Mouse (Mus musculus) hindbrain, embryonic 14.5 days (tissue): ENCODE measurements around the gene Klk1b4. TPM values are rescaled to one million over a fixed set of nuclear protein-coding genes. Genes with fewer than 3 reads are reported as not detected.
"Not testable (repeated sequence)": the region's sequence is repeated elsewhere in the genome, so short reads cannot be mapped to it uniquely, and the experiment has no call there.

ENCODE experiments used
- ATAC-seq: fragments of 200-750 bp; cut with Nextera tagmentation; 2 replicates; pipeline ENCODE4 v1.8.0; 2017; ENCODE audit warnings: moderate number of reproducible peaks, mild to moderate bottlenecking, moderate TSS enrichment, moderate library complexity; ENCODE audit not compliant: low FRiP score
- DNase-seq: peaks from one replicate; pipeline ENCODE4 v3.0.0-alpha.2; 2015; ENCODE audit warnings: low spot score
- H3K27ac ChIP-seq: fragments of 300-500 bp; sonication (generic); 2 replicates; pipeline ENCODE4 v1.5.1; 2014; ENCODE audit warnings: mild to moderate bottlenecking, moderate library complexity
- H3K27me3 ChIP-seq: fragments of 300-500 bp; sonication (generic); 2 replicates; pipeline ENCODE4 v1.6.1; 2014; ENCODE audit warnings: mild to moderate bottlenecking, low read length, mixed read lengths; ENCODE audit not compliant: control insufficient read depth, insufficient read depth
- H3K36me3 ChIP-seq: fragments of 300-500 bp; sonication (generic); replicated peaks from 2 replicates; pipeline ENCODE4 v1.6.1; 2014; ENCODE audit not compliant: control insufficient read depth, insufficient read depth
- H3K4me1 ChIP-seq: fragments of 300-500 bp; sonication (generic); replicated peaks from 2 replicates; pipeline ENCODE4 v1.6.1; 2014; ENCODE audit warnings: antibody characterized with exemption, low read length, mixed read lengths; ENCODE audit not compliant: control insufficient read depth, insufficient read depth
- H3K4me2 ChIP-seq: fragments of 300-500 bp; sonication (generic); replicated peaks from 2 replicates; pipeline ENCODE4 v1.6.1; 2014; ENCODE audit warnings: mild to moderate bottlenecking, moderate library complexity
- H3K4me3 ChIP-seq: fragments of 300-500 bp; sonication (generic); replicated peaks from 2 replicates; pipeline ENCODE4 v1.5.1; 2014; ENCODE audit warnings: mild to moderate bottlenecking, low read length
- H3K9ac ChIP-seq: fragments of 300-500 bp; sonication (generic); 2 replicates; pipeline ENCODE4 v1.6.1; 2014
- H3K9me3 ChIP-seq: fragments of 300-500 bp; sonication (generic); 2 replicates; pipeline ENCODE4 v1.6.1; 2016; ENCODE audit warnings: low read length; ENCODE audit not compliant: control insufficient read depth
- WGBS: fragments of 180-500 bp; shearing (Covaris S2); extraction: QIAGEN DNeasy Blood & Tissue Kit; methylation state at CpG from one replicate; pipeline ENCODE4 v1.1.7; 2014; 5-methylcytosine and 5-hydroxymethylcytosine counted together
- polyA plus RNA-seq: library from polyadenylated mRNA; unstranded; fragments of >200 nt; fragmentation: Nextera tagmentation; extraction: Ambion mirVana; gene quantifications from 2 replicates; pipeline ENCODE4 v1.2.1, GENCODE M21; 2014

Gene Klk1b4
- not detected in 2 replicates for polyA plus RNA-seq

- not testable (repeated sequence) for H3K4me2 ChIP-seq, DNase-seq, H3K27ac ChIP-seq, H3K27me3 ChIP-seq, H3K9ac ChIP-seq, H3K9me3 ChIP-seq, H3K36me3 ChIP-seq, H3K4me1 ChIP-seq, ATAC-seq, H3K4me3 ChIP-seq
- 52% methylated on average over 3 of the region's 3 CpGs for WGBS
Observed at GRCm38 (mm10) chr7:44207135-44207534, at the start of gene Klk1b4. TSS of gene Klk1b4 (plus strand) at chr7:44207435.

GRCm38 (mm10) chr7:44179299-44180045 is 27.8 kb upstream of the Klk1b4 start:
- no peaks in the 10 kb centered on the region for H3K27me3 ChIP-seq
- H3K4me1 ChIP-seq: no peaks in the 10 kb centered on the region
- H3K9ac ChIP-seq: no peak overlapping the region
- 47% methylated on average over 9 of the region's 9 CpGs for WGBS
- no peak overlapping the region for H3K4me2 ChIP-seq
- H3K4me3 ChIP-seq: no peak overlapping the region
- DNase-seq (no peak), ATAC-seq (no peak)
- no peaks in the 10 kb centered on the region for H3K9me3 ChIP-seq
- H3K27ac ChIP-seq: no peak overlapping the region
- no peaks in the 10 kb centered on the region for H3K36me3 ChIP-seq

- H3K27ac ChIP-seq, H3K4me1 ChIP-seq, H3K9me3 ChIP-seq, ATAC-seq, H3K36me3 ChIP-seq, H3K9ac ChIP-seq, H3K4me2 ChIP-seq, DNase-seq, H3K27me3 ChIP-seq, H3K4me3 ChIP-seq: not testable (repeated sequence)
- 77% methylated on average over 8 of the region's 8 CpGs for WGBS
Observed at GRCm38 (mm10) chr7:44186516-44186915, 20.7 kb upstream of the Klk1b4 start.

- not testable (repeated sequence) for DNase-seq, H3K4me3 ChIP-seq, H3K4me2 ChIP-seq, H3K4me1 ChIP-seq, H3K36me3 ChIP-seq, H3K27me3 ChIP-seq, ATAC-seq, H3K9me3 ChIP-seq, H3K27ac ChIP-seq, H3K9ac ChIP-seq
Observed at GRCm38 (mm10) chr7:44187936-44188335, 19.3 kb upstream of the Klk1b4 start, which contains the start of gene Klk1b24. TSS of gene Klk1b24 (plus strand) at chr7:44188236.

GRCm38 (mm10) chr7:44193466-44193865 is 13.8 kb upstream of the Klk1b4 start:
- not testable (repeated sequence) for H3K9me3 ChIP-seq, H3K4me1 ChIP-seq, H3K36me3 ChIP-seq, H3K9ac ChIP-seq, ATAC-seq, H3K4me2 ChIP-seq, DNase-seq, H3K27ac ChIP-seq, H3K4me3 ChIP-seq, H3K27me3 ChIP-seq
- WGBS: 75% methylated on average over 1 of the region's 1 CpGs

- Histone ChIP-seq H3K4me2 (no peak within 1 kb of the TSS), H3K4me3 (no peak within 1 kb of the TSS), H3K27ac (no peak within 1 kb of the TSS), H3K4me1 (no peaks in the 10 kb centered on the region), H3K36me3 (no peaks in the 10 kb centered on the region), H3K9ac (no peak within 1 kb of the TSS), H3K27me3 (no peaks in the 10 kb centered on the region), H3K9me3 (no peaks in the 10 kb centered on the region)
- WGBS: 59% methylated on average over 3 of the region's 3 CpGs
- no peak for ATAC-seq
- DNase-seq: no peak
Observed at GRCm38 (mm10) chr7:44197891-44198290, 9.3 kb upstream of the Klk1b4 start, which contains the start of gene Klk1b3. TSS of gene Klk1b3 (plus strand) at chr7:44198191.

GRCm38 (mm10) chr7:44208307-44208706 is 1.1 kb downstream of the Klk1b4 start:
- Histone ChIP-seq H3K9me3 (no peaks in the 10 kb centered on the region), H3K36me3 (no peaks in the 10 kb centered on the region), H3K27ac (no peak overlapping the region), H3K4me3 (no peak overlapping the region), H3K27me3 (no peaks in the 10 kb centered on the region), H3K4me2 (no peak overlapping the region), H3K4me1 (no peaks in the 10 kb centered on the region), H3K9ac (no peak overlapping the region)
- ATAC-seq (no peak), DNase-seq (no peak)
- WGBS: 77% methylated on average over 3 of the region's 3 CpGs

- 86% methylated on average over 1 of the region's 1 CpGs for WGBS
- H3K4me2 ChIP-seq: no peak within 1 kb of the TSS
- DNase-seq (no peak), ATAC-seq (no peak)
- no peaks in the 10 kb centered on the region for H3K9me3 ChIP-seq
- H3K9ac ChIP-seq: no peak within 1 kb of the TSS
- no peaks in the 10 kb centered on the region for H3K27me3 ChIP-seq
- H3K36me3 ChIP-seq: no peaks in the 10 kb centered on the region
- H3K27ac ChIP-seq: no peak within 1 kb of the TSS
- H3K4me1 ChIP-seq: no peaks in the 10 kb centered on the region
- no peak within 1 kb of the TSS for H3K4me3 ChIP-seq
Observed at GRCm38 (mm10) chr7:44215645-44216044, 8.4 kb downstream of the Klk1b4 start, which contains the start of gene Klk1b5. TSS of gene Klk1b5 (plus strand) at chr7:44215945.

GRCm38 (mm10) chr7:44221601-44222000 is 14.4 kb downstream of the Klk1b4 start:
- not testable (repeated sequence) for H3K9me3 ChIP-seq, H3K4me3 ChIP-seq, H3K9ac ChIP-seq, DNase-seq, H3K27ac ChIP-seq, H3K27me3 ChIP-seq, H3K4me1 ChIP-seq, ATAC-seq, H3K36me3 ChIP-seq, H3K4me2 ChIP-seq
- WGBS: 76% methylated on average over 8 of the region's 10 CpGs
